In the genomic region with DNA sequence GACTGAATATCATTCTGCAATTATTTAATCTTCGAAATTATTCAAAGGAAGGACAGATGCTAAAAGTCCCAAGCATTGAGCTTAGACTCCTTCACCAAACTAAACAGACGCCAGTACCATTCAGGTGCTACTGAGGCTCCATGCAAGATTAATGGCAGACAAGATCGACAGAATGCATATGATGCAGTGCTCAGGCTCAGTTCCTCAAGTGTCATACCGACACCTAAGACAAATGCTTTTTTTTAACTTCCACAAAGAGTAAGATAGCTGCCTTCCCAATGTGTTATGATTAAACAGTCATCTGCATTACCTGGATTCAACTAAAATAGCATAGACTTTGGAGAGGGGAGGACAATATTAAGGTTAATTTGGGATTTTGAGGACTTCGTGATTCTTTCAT, we compare ENCODE assay signal across 8 mouse cellular contexts. TPM values are rescaled to one million over a fixed set of nuclear protein-coding genes. Genes with fewer than 3 reads are reported as not detected.
A peak's percentile ranks its signal among the peaks of the same experiment; 100 is the strongest.
DNase-seq lines count a peak whose midpoint lies in the region; ATAC-seq lines count a peak whose summit lies in the region.

No protein-coding gene starts in this region.

- no peak for DNase-seq in heart, postnatal 14 days
- DNase-seq in embryonic facial prominence, embryonic 10.5 days (ENCODE audit: low spot score) = no peak
- DNase-seq in gastrocnemius, adult 18-20 months (ENCODE audit: low spot score) = no peak
- no peak for DNase-seq in kidney, postnatal 4 days
- no peak for DNase-seq in Muller cell, postnatal 12 days (ENCODE audit: inconsistent ontology term)

- peak overlapping the region; percentile 91 for H3K9ac ChIP-seq in heart, embryonic 14.5 days (ENCODE audit: low read length)
- 0 out of 2 replicates have a peak overlapping the region, but pooled peaks have one; percentile 33 for H3K9ac ChIP-seq in hindbrain, embryonic 15.5 days
- peak overlapping the region; percentile 99 for H3K9ac ChIP-seq in midbrain, embryonic 13.5 days (replicated peaks)

- ATAC-seq in heart, embryonic 14.5 days (ENCODE audit: insufficient number of reproducible peaks, insufficient read depth, low FRiP score, low read depth) = no peak
- ATAC-seq in hindbrain, embryonic 15.5 days (ENCODE audit: low FRiP score, low read depth) = no peak
- ATAC-seq in midbrain, embryonic 13.5 days = no peak

- H3K4me1 ChIP-seq in heart, embryonic 14.5 days (ENCODE audit: control insufficient read depth in 2 of 2, insufficient read depth in 2 of 2, low read length in 2 of 2) = peaks cover 3 to 11% of the 10 kb centered on the region in 2 experiments; a peak in 3 of 4 replicates
- H3K4me1 ChIP-seq in embryonic facial prominence, embryonic 10.5 days = peaks cover 20% of the 10 kb centered on the region
- peaks cover 24% of the 10 kb centered on the region for H3K4me1 ChIP-seq in hindbrain, embryonic 15.5 days (replicated peaks)
- H3K4me1 ChIP-seq in midbrain, embryonic 13.5 days (replicated peaks) = peaks cover 24% of the 10 kb centered on the region

- peaks cover 33% of the 10 kb centered on the region for H3K36me3 ChIP-seq in heart, embryonic 14.5 days (ENCODE audit: control insufficient read depth, insufficient read depth, low read length)
- peaks cover 41% of the 10 kb centered on the region for H3K36me3 ChIP-seq in embryonic facial prominence, embryonic 10.5 days (replicated peaks)
- H3K36me3 ChIP-seq in hindbrain, embryonic 15.5 days = peaks cover 22% of the 10 kb centered on the region
- peaks cover 28% of the 10 kb centered on the region for H3K36me3 ChIP-seq in midbrain, embryonic 13.5 days

- H3K9me3 ChIP-seq in heart, embryonic 14.5 days (ENCODE audit: control insufficient read depth, low read length) = no peaks in the 10 kb centered on the region
- no peaks in the 10 kb centered on the region for H3K9me3 ChIP-seq in embryonic facial prominence, embryonic 10.5 days
- no peaks in the 10 kb centered on the region for H3K9me3 ChIP-seq in hindbrain, embryonic 15.5 days
- H3K9me3 ChIP-seq in midbrain, embryonic 13.5 days = no peaks in the 10 kb centered on the region

- intact Hi-C loops in heart, postnatal 14 days (cut with DNase I) = loop anchor here (2.0 kb wide), 1 partner anchor 130 kb away; no protein-coding TSS in a partner anchor

- no peak overlapping the region for H3K27ac ChIP-seq in heart, embryonic 14.5 days (replicated peaks in 1 of 2; ENCODE audit: control insufficient read depth in 1 of 2, insufficient read depth in 1 of 2, low read depth in 2 of 2, low read length in 2 of 2)
- no peak overlapping the region for H3K27ac ChIP-seq in embryonic facial prominence, embryonic 10.5 days (replicated peaks)
- H3K27ac ChIP-seq in hindbrain, embryonic 15.5 days (replicated peaks) = no peak overlapping the region
- no peak overlapping the region for H3K27ac ChIP-seq in midbrain, embryonic 13.5 days

- H3K27me3 ChIP-seq in heart, embryonic 14.5 days (ENCODE audit: control insufficient read depth, insufficient read depth, low read length) = no peaks in the 10 kb centered on the region
- no peaks in the 10 kb centered on the region for H3K27me3 ChIP-seq in embryonic facial prominence, embryonic 10.5 days (replicated peaks; ENCODE audit: low read depth, poor library complexity, severe bottlenecking)
- no peaks in the 10 kb centered on the region for H3K27me3 ChIP-seq in hindbrain, embryonic 15.5 days
- no peaks in the 10 kb centered on the region for H3K27me3 ChIP-seq in midbrain, embryonic 13.5 days

- peak overlapping the region; percentile 84 for H3K4me2 ChIP-seq in heart, embryonic 14.5 days (ENCODE audit: low read length)
- peak overlapping the region; percentile 56 for H3K4me2 ChIP-seq in hindbrain, embryonic 15.5 days
- H3K4me2 ChIP-seq in midbrain, embryonic 13.5 days (replicated peaks) = peak overlapping the region; percentile 86

- 50% methylated on average over 5 of the region's 5 CpGs for WGBS in heart, embryonic 14.5 days
- 56% methylated on average over 5 of the region's 5 CpGs for WGBS in embryonic facial prominence, embryonic 10.5 days
- WGBS in hindbrain, embryonic 15.5 days = 44% methylated on average over 5 of the region's 5 CpGs
- 47% methylated on average over 5 of the region's 5 CpGs for WGBS in midbrain, embryonic 13.5 days

- peak overlapping the region in 1 of 2 experiments; percentile 92; a peak in 2 of 4 replicates for H3K4me3 ChIP-seq in heart, embryonic 14.5 days (ENCODE audit: control insufficient read depth in 1 of 2, insufficient read depth in 1 of 2, low read depth in 1 of 2, low read length in 2 of 2)
- H3K4me3 ChIP-seq in embryonic facial prominence, embryonic 10.5 days = peak overlapping the region; percentile 86
- peak overlapping the region; percentile 84 for H3K4me3 ChIP-seq in hindbrain, embryonic 15.5 days
- peak overlapping the region; percentile 100 for H3K4me3 ChIP-seq in midbrain, embryonic 13.5 days (replicated peaks)

RNA-seq across cellular contexts. Expression of a gene that starts 1.6 kb away (rescaled TPM):
- polyA plus RNA-seq in heart, embryonic 14.5 days (2014; fragmentation: Nextera tagmentation; extraction: Ambion mirVana) = 13.1 and 13.8 TPM in 2 replicates
- 10 to 100 TPM; 35.3 to 36.2 TPM for total RNA-seq in heart, postnatal 14 days (2021)
- 13.2 and 14.5 TPM in 2 replicates for polyA plus RNA-seq in embryonic facial prominence, embryonic 10.5 days (2016; fragmentation: Nextera tagmentation; extraction: Ambion mirVana)
- 20.3 and 20.5 TPM in 2 replicates for polyA plus RNA-seq in hindbrain, embryonic 15.5 days (2015; fragmentation: Nextera tagmentation; extraction: Ambion mirVana)
- 21.4 TPM in 2 replicates for polyA plus RNA-seq in midbrain, embryonic 13.5 days (2015; fragmentation: Nextera tagmentation; extraction: Ambion mirVana)
- total RNA-seq in gastrocnemius, adult 18-20 months (2021) = 10 to 100 TPM; 30.9 to 34.1 TPM

Comparison
In these comparisons a context has a peak if more than half of its experiments do, and no peak if none do; other contexts are left out.
1. H3K9ac ChIP-seq: peak in every context shown above with its lines; median percentile 99 in midbrain, embryonic 13.5 days; 91 in heart, embryonic 14.5 days; 33 in hindbrain, embryonic 15.5 days.